In genomic region chr6:148647423-148648390, GRCm38 (mm10) we compare ENCODE assay signal across 21 mouse cellular contexts.
DNase-seq lines count a peak whose midpoint lies in the region; ATAC-seq and TF ChIP-seq lines count a peak whose summit lies in the region.
"Had no signal": no experiment of that assay in that cellular context is flagged by ENCODE, and none has a peak within 500 bp of the region (broad histone marks: within the 10 kb centered on the region; RNA-seq: fewer than 3 reads in every experiment).

No protein-coding gene starts in this region.

- DNase-seq in midbrain, embryonic 14.5 days: no peak
- DNase-seq in thymus, postnatal 36 days: no peak
- no peak for DNase-seq in testis, postnatal 10 days (ENCODE audit: low spot score)
- DNase-seq: cerebellum, postnatal 14 days; embryo, embryonic 11 days; lung, postnatal 4 days; right cerebral cortex, postnatal 14 days; spleen, adult 18-20 months had no signal

- WGBS in intestine, embryonic 15.5 days: 70% methylated on average over 2 of the region's 2 CpGs
- 74% methylated on average over 2 of the region's 2 CpGs for WGBS in intestine, postnatal 0 days
- WGBS in intestine, embryonic 16.5 days: 80% methylated on average over 2 of the region's 2 CpGs
- 42% methylated on average over 2 of the region's 2 CpGs for WGBS in liver, embryonic 16.5 days (ENCODE audit: insufficient replicate concordance)
- WGBS in midbrain, embryonic 14.5 days: 64% methylated on average over 2 of the region's 2 CpGs

- H3K27ac ChIP-seq in intestine, embryonic 15.5 days: no peak overlapping the region
- no peak overlapping the region for H3K27ac ChIP-seq in intestine, postnatal 0 days (ENCODE audit: low read depth, low read length)
- no peak overlapping the region for H3K27ac ChIP-seq in intestine, embryonic 16.5 days (ENCODE audit: low read length)
- H3K27ac ChIP-seq in liver, embryonic 16.5 days (ENCODE audit: low read length): peak overlapping the region; percentile 77
- no peak overlapping the region for H3K27ac ChIP-seq in midbrain, embryonic 14.5 days (replicated peaks; ENCODE audit: low read depth, low read length)
- H3K27ac ChIP-seq: forebrain, embryonic 10.5 days; heart, embryonic 13.5 days; hindbrain, embryonic 14.5 days; kidney, embryonic 15.5 days; limb, embryonic 12.5 days; lung, embryonic 15.5 days; midbrain, embryonic 12.5 days; neural tube, embryonic 13.5 days had no signal

- no peaks in the 10 kb centered on the region for H3K9me3 ChIP-seq in intestine, embryonic 15.5 days
- no peaks in the 10 kb centered on the region for H3K9me3 ChIP-seq in intestine, postnatal 0 days (ENCODE audit: control insufficient read depth)
- no peaks in the 10 kb centered on the region for H3K9me3 ChIP-seq in intestine, embryonic 16.5 days (ENCODE audit: control insufficient read depth, low read length)
- no peaks in the 10 kb centered on the region for H3K9me3 ChIP-seq in liver, embryonic 16.5 days (replicated peaks; ENCODE audit: control insufficient read depth, low read length)
- no peaks in the 10 kb centered on the region for H3K9me3 ChIP-seq in midbrain, embryonic 14.5 days (ENCODE audit: control insufficient read depth, low read length)
- H3K9me3 ChIP-seq: forebrain, embryonic 10.5 days; G1E; heart, embryonic 13.5 days; kidney, embryonic 15.5 days; limb, embryonic 12.5 days; lung, embryonic 15.5 days; midbrain, embryonic 12.5 days; neural tube, embryonic 13.5 days had no signal

- H3K4me1 ChIP-seq in intestine, embryonic 15.5 days (replicated peaks): no peaks in the 10 kb centered on the region
- no peaks in the 10 kb centered on the region for H3K4me1 ChIP-seq in intestine, postnatal 0 days (replicated peaks; ENCODE audit: control insufficient read depth, insufficient read depth, low read length)
- H3K4me1 ChIP-seq in intestine, embryonic 16.5 days (ENCODE audit: control insufficient read depth, insufficient read depth, low read length): no peaks in the 10 kb centered on the region
- peaks cover 9% of the 10 kb centered on the region for H3K4me1 ChIP-seq in liver, embryonic 16.5 days (ENCODE audit: control insufficient read depth, low read depth, low read length)
- no peaks in the 10 kb centered on the region for H3K4me1 ChIP-seq in midbrain, embryonic 14.5 days (ENCODE audit: control insufficient read depth, insufficient read depth, low read length)
- H3K4me1 ChIP-seq: forebrain, embryonic 10.5 days; heart, embryonic 13.5 days; kidney, embryonic 15.5 days; limb, embryonic 12.5 days; lung, embryonic 15.5 days; midbrain, embryonic 12.5 days had no signal

- H3K4me3 ChIP-seq in intestine, embryonic 15.5 days (replicated peaks): no peak overlapping the region
- no peak overlapping the region for H3K4me3 ChIP-seq in intestine, postnatal 0 days (ENCODE audit: low read depth, low read length)
- no peak overlapping the region for H3K4me3 ChIP-seq in intestine, embryonic 16.5 days (ENCODE audit: low read length)
- H3K4me3 ChIP-seq in liver, embryonic 16.5 days (ENCODE audit: low read depth, low read length): no peak overlapping the region
- H3K4me3 ChIP-seq in midbrain, embryonic 14.5 days (replicated peaks; ENCODE audit: low read depth, low read length): no peak overlapping the region
- H3K4me3 ChIP-seq: forebrain, embryonic 10.5 days; heart, embryonic 13.5 days; kidney, embryonic 15.5 days; limb, embryonic 12.5 days; lung, embryonic 15.5 days; midbrain, embryonic 12.5 days; neural tube, embryonic 13.5 days had no signal

- H3K27me3 ChIP-seq in intestine, embryonic 15.5 days (replicated peaks): no peaks in the 10 kb centered on the region
- H3K27me3 ChIP-seq in intestine, postnatal 0 days (replicated peaks; ENCODE audit: control insufficient read depth, insufficient read depth, low read length): no peaks in the 10 kb centered on the region
- no peaks in the 10 kb centered on the region for H3K27me3 ChIP-seq in intestine, embryonic 16.5 days (replicated peaks; ENCODE audit: control insufficient read depth, insufficient read depth, low read length)
- H3K27me3 ChIP-seq in liver, embryonic 16.5 days (ENCODE audit: control insufficient read depth, insufficient read depth, low read depth, low read length): no peaks in the 10 kb centered on the region
- no peaks in the 10 kb centered on the region for H3K27me3 ChIP-seq in midbrain, embryonic 14.5 days (ENCODE audit: control insufficient read depth, insufficient read depth, low read length)
- H3K27me3 ChIP-seq: heart, embryonic 13.5 days; kidney, embryonic 15.5 days; limb, embryonic 12.5 days; lung, embryonic 15.5 days; midbrain, embryonic 12.5 days; neural tube, embryonic 13.5 days had no signal

- H3K4me2 ChIP-seq in intestine, embryonic 15.5 days (replicated peaks): no peak overlapping the region
- H3K4me2 ChIP-seq in intestine, postnatal 0 days (replicated peaks; ENCODE audit: low read depth): no peak overlapping the region
- H3K4me2 ChIP-seq in intestine, embryonic 16.5 days (ENCODE audit: low read depth, low read length): no peak overlapping the region
- H3K4me2 ChIP-seq in liver, embryonic 16.5 days (ENCODE audit: low read depth, low read length): no peak overlapping the region
- no peak overlapping the region for H3K4me2 ChIP-seq in midbrain, embryonic 14.5 days (ENCODE audit: low read length)
- H3K4me2 ChIP-seq: heart, embryonic 13.5 days; hindbrain, embryonic 14.5 days; kidney, embryonic 15.5 days; limb, embryonic 12.5 days; lung, embryonic 15.5 days; midbrain, embryonic 12.5 days; neural tube, embryonic 13.5 days had no signal

- ATAC-seq in intestine, embryonic 15.5 days: 0 out of 2 replicates have a peak, but pooled peaks have one; percentile 51
- ATAC-seq in intestine, postnatal 0 days: no peak
- peak; percentile 55 for ATAC-seq in intestine, embryonic 16.5 days
- peak; percentile 98 for ATAC-seq in liver, embryonic 16.5 days (ENCODE audit: low read depth)
- no peak for ATAC-seq in midbrain, embryonic 14.5 days (ENCODE audit: low FRiP score, low TSS enrichment)

- H3K9ac ChIP-seq in intestine, embryonic 15.5 days: no peak overlapping the region
- H3K9ac ChIP-seq in intestine, postnatal 0 days (ENCODE audit: low read depth, low read length): no peak overlapping the region
- no peak overlapping the region for H3K9ac ChIP-seq in intestine, embryonic 16.5 days (ENCODE audit: low read depth, low read length)
- H3K9ac ChIP-seq in liver, embryonic 16.5 days (ENCODE audit: low read depth, low read length): no peak overlapping the region
- no peak overlapping the region for H3K9ac ChIP-seq in midbrain, embryonic 14.5 days (replicated peaks; ENCODE audit: low read length)
- H3K9ac ChIP-seq: heart, embryonic 13.5 days; hindbrain, embryonic 14.5 days; kidney, embryonic 15.5 days; limb, embryonic 12.5 days; lung, embryonic 15.5 days; midbrain, embryonic 12.5 days; neural tube, embryonic 13.5 days had no signal

- no peak for TF ChIP-seq CTCF in intestine, postnatal 0 days (IDR thresholded peaks at IDR 0.05; ENCODE audit: low read depth)

- H3K36me3 ChIP-seq in intestine, embryonic 15.5 days: no peaks in the 10 kb centered on the region
- H3K36me3 ChIP-seq in intestine, postnatal 0 days (ENCODE audit: control insufficient read depth, insufficient read depth): no peaks in the 10 kb centered on the region
- H3K36me3 ChIP-seq in intestine, embryonic 16.5 days (ENCODE audit: control insufficient read depth, insufficient read depth, low read length): no peaks in the 10 kb centered on the region
- H3K36me3 ChIP-seq in liver, embryonic 16.5 days (ENCODE audit: control insufficient read depth, insufficient read depth): no peaks in the 10 kb centered on the region
- no peaks in the 10 kb centered on the region for H3K36me3 ChIP-seq in midbrain, embryonic 14.5 days (ENCODE audit: control insufficient read depth, insufficient read depth, low read length)
- H3K36me3 ChIP-seq: forebrain, embryonic 10.5 days; G1E; heart, embryonic 13.5 days; kidney, embryonic 15.5 days; limb, embryonic 12.5 days; lung, embryonic 15.5 days; midbrain, embryonic 12.5 days; neural tube, embryonic 13.5 days had no signal

Comparison
In these comparisons a context has a peak if more than half of its experiments do, and no peak if none do; other contexts are left out.
1. ATAC-seq: peak in intestine, embryonic 15.5 days (single experiment), intestine, embryonic 16.5 days (single experiment) and liver, embryonic 16.5 days (single experiment); none in intestine, postnatal 0 days (single experiment) and midbrain, embryonic 14.5 days (single experiment).